Mouse (Mus musculus) heart, postnatal 0 days (tissue): Measurements from ENCODE around the gene Olfr376.

Experiments
- CTCF ChIP-seq: IDR thresholded peaks from 2 replicates; pipeline ENCODE4 v1.5.1; 2016; ENCODE audit warnings: antibody characterized with exemption, control low read depth, low read depth
- EP300 ChIP-seq: IDR thresholded peaks from 2 replicates; pipeline ENCODE4 v1.6.1; 2016; ENCODE audit warnings: antibody characterized with exemption, low read depth

- TF ChIP-seq CTCF, result no peak
- TF ChIP-seq EP300, result no peak
Measured at GRCm38 (mm10) chr11:73327361-73327760, 43.7 kb upstream of the Olfr376 start.
